Mouse (Mus musculus): Measurements from ENCODE around the gene Olfr876. TPM values are rescaled to one million over a fixed set of nuclear protein-coding genes. Genes with fewer than 3 reads are reported as not detected.

The Olfr876 gene
- total and polyA plus RNA-seq, 3 experiments = not detected

GRCm38 (mm10) chr9:37771759-37772158, 31.1 kb upstream of the Olfr876 start, which contains the start of gene Olfr875:
TSS of gene Olfr875 (plus strand) at chr9:37771857.
- Histone ChIP-seq H3K4me1 (ENCODE audit: control insufficient read depth in 1 of 2, insufficient read depth in 2 of 2, low read length in 2 of 2) (no peaks in the 10 kb centered on the region), H3K27ac (ENCODE audit: control insufficient read depth, low read depth, low read length) (no peak within 1 kb of the TSS), H3K79me2 (ENCODE audit: control insufficient read depth, insufficient read depth, low read length, poor library complexity) (no peaks in the 10 kb centered on the region), H3K9me3 (replicated peaks; ENCODE audit: insufficient read depth, low read length) (no peaks in the 10 kb centered on the region), H3K36me3 (ENCODE audit: control insufficient read depth in 1 of 2, insufficient read depth in 2 of 2, low read length in 2 of 2) (no peaks in the 10 kb centered on the region), H3K9ac (ENCODE audit: control insufficient read depth, low read depth, low read length, poor library complexity, severe bottlenecking) (no peak within 1 kb of the TSS), H3K27me3 (ENCODE audit: control insufficient read depth in 1 of 2, insufficient read depth in 2 of 2, low read length in 2 of 2) (no peaks in the 10 kb centered on the region; a peak in 2 of 4 replicates), H3K4me3 (ENCODE audit: control insufficient read depth in 1 of 2, insufficient read depth in 1 of 2, low read depth in 2 of 2, low read length in 2 of 2) (no peak within 1 kb of the TSS)
- TF ChIP-seq TBP (IDR thresholded peaks at IDR 0.05; ENCODE audit: low read depth, low read length) = no peak
- no peak for TF ChIP-seq MEF2A (IDR thresholded peaks at IDR 0.05; ENCODE audit: extremely low read depth, insufficient replicate concordance, low read depth, low read length, poor library complexity, severe bottlenecking)
- no peak for TF ChIP-seq RCOR1 (IDR thresholded peaks at IDR 0.05; ENCODE audit: low read depth, low read length)
- TF ChIP-seq CHD2 (IDR thresholded peaks at IDR 0.05; ENCODE audit: low read length) = no peak
- TF ChIP-seq POLR2AphosphoS5 (IDR thresholded peaks at IDR 0.05; ENCODE audit: borderline replicate concordance, low read depth, low read length) = no peak
- no peak for TF ChIP-seq MYB (IDR thresholded peaks at IDR 0.05; ENCODE audit: low read depth, low read length)
- TF ChIP-seq MAFK (IDR thresholded peaks at IDR 0.05; ENCODE audit: borderline replicate concordance, low read depth, low read length) = no peak
- TF ChIP-seq ELF1 (IDR thresholded peaks at IDR 0.05; ENCODE audit: low read depth, low read length) = no peak
- no peak for TF ChIP-seq MYC (IDR thresholded peaks at IDR 0.05; ENCODE audit: low read depth, low read length)
- TF ChIP-seq ZC3H11A (IDR thresholded peaks at IDR 0.05; ENCODE audit: low read depth, low read length) = no peak
- TF ChIP-seq JUND (IDR thresholded peaks at IDR 0.05; ENCODE audit: low read depth, low read length) = no peak
- TF ChIP-seq UBTF (IDR thresholded peaks at IDR 0.05; ENCODE audit: borderline replicate concordance, insufficient read depth, low read depth, low read length) = no peak
- no peak for TF ChIP-seq ZNF384 (IDR thresholded peaks at IDR 0.05; ENCODE audit: low read depth, low read length)
- TF ChIP-seq ZKSCAN1 (IDR thresholded peaks at IDR 0.05; ENCODE audit: low read depth, low read length) = no peak
- no peak for TF ChIP-seq EP300 (IDR thresholded peaks at IDR 0.05; ENCODE audit: low read depth in 1 of 2, low read length in 2 of 2)
- TF ChIP-seq TAL1 (IDR thresholded peaks at IDR 0.05; ENCODE audit: low read length) = no peak
- TF ChIP-seq SMC3 (IDR thresholded peaks at IDR 0.05; ENCODE audit: low read depth, low read length) = no peak
- no peak for TF ChIP-seq CTCF (IDR thresholded peaks at IDR 0.05 in 2 of 3, conservative IDR thresholded peaks at IDR 0.05 in 1 of 3; ENCODE audit: control insufficient read depth in 1 of 3, insufficient read depth in 1 of 3, low read depth in 2 of 3, low read length in 3 of 3, poor library complexity in 1 of 3, severe bottlenecking in 1 of 3)
- TF ChIP-seq NRF1 (IDR thresholded peaks at IDR 0.05; ENCODE audit: insufficient read depth, low read depth, low read length, poor library complexity, severe bottlenecking) = no peak
- DNase-seq (ENCODE audit: low read depth, low spot score) = no peak

GRCm38 (mm10) chr9:37782766-37783260, 20.0 kb upstream of the Olfr876 start:
- no peak overlapping the region for H3K4me3 ChIP-seq (ENCODE audit: control insufficient read depth in 1 of 2, insufficient read depth in 1 of 2, low read depth in 2 of 2, low read length in 2 of 2)
- no peaks in the 10 kb centered on the region for H3K79me2 ChIP-seq (ENCODE audit: control insufficient read depth, insufficient read depth, low read length, poor library complexity)
- TF ChIP-seq GABPA (IDR thresholded peaks at IDR 0.05; ENCODE audit: low read depth, low read length) (no peak), MYB (IDR thresholded peaks at IDR 0.05; ENCODE audit: low read depth, low read length) (no peak), TCF12 (IDR thresholded peaks at IDR 0.05; ENCODE audit: low read depth, low read length) (no peak), MAFK (IDR thresholded peaks at IDR 0.05; ENCODE audit: borderline replicate concordance, low read depth, low read length) (no peak), CHD2 (IDR thresholded peaks at IDR 0.05; ENCODE audit: low read length) (no peak), UBTF (IDR thresholded peaks at IDR 0.05; ENCODE audit: borderline replicate concordance, insufficient read depth, low read depth, low read length) (no peak), POLR2A (IDR thresholded peaks at IDR 0.05; ENCODE audit: control insufficient read depth in 1 of 2, insufficient read depth in 1 of 2, low read depth in 1 of 2, low read length in 2 of 2, poor library complexity in 1 of 2) (no peak), HCFC1 (IDR thresholded peaks at IDR 0.05; ENCODE audit: low read depth, low read length) (no peak), SIN3A (IDR thresholded peaks at IDR 0.05; ENCODE audit: low read length) (no peak), POLR2AphosphoS5 (IDR thresholded peaks at IDR 0.05; ENCODE audit: borderline replicate concordance, low read depth, low read length) (no peak), ELF1 (IDR thresholded peaks at IDR 0.05; ENCODE audit: low read depth, low read length) (no peak), RAD21 (IDR thresholded peaks at IDR 0.05; ENCODE audit: low read depth, low read length) (no peak), CHD1 (IDR thresholded peaks at IDR 0.05; ENCODE audit: low read depth, low read length) (no peak), MAX (IDR thresholded peaks at IDR 0.05; ENCODE audit: low read length) (no peak), NRF1 (IDR thresholded peaks at IDR 0.05; ENCODE audit: insufficient read depth, low read depth, low read length, poor library complexity, severe bottlenecking) (no peak), POLR2AphosphoS2 (IDR thresholded peaks at IDR 0.05; ENCODE audit: low read length) (no peak), ZMIZ1 (IDR thresholded peaks at IDR 0.05; ENCODE audit: low read depth, low read length) (no peak), NELFE (IDR thresholded peaks at IDR 0.05; ENCODE audit: low read depth, low read length) (no peak), EP300 (IDR thresholded peaks at IDR 0.05; ENCODE audit: low read depth in 1 of 2, low read length in 2 of 2) (no peak), SMC3 (IDR thresholded peaks at IDR 0.05; ENCODE audit: low read depth, low read length) (no peak)
- no peak overlapping the region for H3K27ac ChIP-seq (ENCODE audit: control insufficient read depth, low read depth, low read length)
- H3K36me3 ChIP-seq (ENCODE audit: control insufficient read depth in 1 of 2, insufficient read depth in 2 of 2, low read length in 2 of 2) = no peaks in the 10 kb centered on the region
- no peaks in the 10 kb centered on the region for H3K9me3 ChIP-seq (replicated peaks; ENCODE audit: insufficient read depth, low read length)
- no peak for DNase-seq (ENCODE audit: low read depth, low spot score)
- H3K9ac ChIP-seq (ENCODE audit: control insufficient read depth, low read depth, low read length, poor library complexity, severe bottlenecking) = no peak overlapping the region
- no peaks in the 10 kb centered on the region; a peak in 1 of 4 replicates for H3K27me3 ChIP-seq (ENCODE audit: control insufficient read depth in 1 of 2, insufficient read depth in 2 of 2, low read length in 2 of 2)
- no peaks in the 10 kb centered on the region; a peak in 1 of 4 replicates for H3K4me1 ChIP-seq (ENCODE audit: control insufficient read depth in 1 of 2, insufficient read depth in 2 of 2, low read length in 2 of 2)

Measured in MEL (cell line).